ENCODE assay signal across 7 mouse cellular contexts in genomic region chr1:131528081-131528507, GRCm38 (mm10). TPM values are rescaled to one million over a fixed set of nuclear protein-coding genes. Genes with fewer than 3 reads are reported as not detected.
A peak's percentile ranks its signal among the peaks of the same experiment; 100 is the strongest.
DNase-seq lines count a peak whose midpoint lies in the region; ATAC-seq and TF ChIP-seq lines count a peak whose summit lies in the region.

No protein-coding gene starts in this region.

- peak overlapping the region; percentile 76 for H3K4me3 ChIP-seq in forebrain, postnatal 0 days (ENCODE audit: low read depth, low read length)
- peak overlapping the region; percentile 87 for H3K4me3 ChIP-seq in hindbrain, embryonic 10.5 days
- H3K4me3 ChIP-seq in stomach, embryonic 15.5 days (replicated peaks), result peak overlapping the region; percentile 82

- H3K27ac ChIP-seq in forebrain, postnatal 0 days (ENCODE audit: low read depth, low read length), result 0 out of 2 replicates have a peak overlapping the region, but pooled peaks have one; percentile 37
- peak overlapping the region; percentile 96 for H3K27ac ChIP-seq in hindbrain, embryonic 10.5 days
- peak overlapping the region; percentile 94 for H3K27ac ChIP-seq in stomach, embryonic 15.5 days

- peak overlapping the region; percentile 98 for H3K4me2 ChIP-seq in forebrain, postnatal 0 days (ENCODE audit: low read depth)
- peak overlapping the region; percentile 93 for H3K4me2 ChIP-seq in stomach, embryonic 15.5 days

- peak overlapping the region; percentile 39 for H3K9ac ChIP-seq in forebrain, postnatal 0 days
- peak overlapping the region; percentile 50; the same call in 1 of the 2 replicates for H3K9ac ChIP-seq in stomach, embryonic 15.5 days

- TF ChIP-seq CTCF in forebrain, postnatal 0 days (IDR thresholded peaks at IDR 0.05; ENCODE audit: low read depth), result no peak

- H3K4me1 ChIP-seq in forebrain, postnatal 0 days (ENCODE audit: insufficient read depth), result peaks cover 7% of the 10 kb centered on the region
- peaks cover 62% of the 10 kb centered on the region for H3K4me1 ChIP-seq in hindbrain, embryonic 10.5 days (replicated peaks)
- peaks cover 21% of the 10 kb centered on the region for H3K4me1 ChIP-seq in stomach, embryonic 15.5 days

- H3K9me3 ChIP-seq in forebrain, postnatal 0 days (ENCODE audit: low read length), result no peaks in the 10 kb centered on the region
- no peaks in the 10 kb centered on the region for H3K9me3 ChIP-seq in hindbrain, embryonic 10.5 days
- no peaks in the 10 kb centered on the region for H3K9me3 ChIP-seq in stomach, embryonic 15.5 days

- H3K27me3 ChIP-seq in forebrain, postnatal 0 days (ENCODE audit: insufficient read depth, low read length), result no peaks in the 10 kb centered on the region
- no peaks in the 10 kb centered on the region for H3K27me3 ChIP-seq in hindbrain, embryonic 10.5 days (ENCODE audit: insufficient read depth, poor library complexity, severe bottlenecking)
- H3K27me3 ChIP-seq in stomach, embryonic 15.5 days (replicated peaks), result no peaks in the 10 kb centered on the region

- peak; percentile 82 to 94 for DNase-seq in adrenal gland, adult (ENCODE audit: inconsistent age in 2 of 2, low spot score in 1 of 2)
- peak; percentile 56 to 57 for DNase-seq in cerebellum, adult 18-20 months
- DNase-seq in forebrain, postnatal 0 days, result no peak
- DNase-seq in hindbrain, embryonic 10.5 days (ENCODE audit: low spot score), result no peak
- DNase-seq in left cerebral cortex, postnatal 14 days (ENCODE audit: low spot score in 2 of 2), result peak; percentile 46 to 61

- intact Hi-C loops in left cerebral cortex, postnatal 14 days (cut with DNase I), result loop anchor here (5.0 kb wide), 3 partner anchors 96 to 231 kb away; no protein-coding TSS in a partner anchor

- WGBS in forebrain, postnatal 0 days, result under 1% methylated on average over 34 of the region's 34 CpGs
- under 1% methylated on average over 34 of the region's 34 CpGs for WGBS in hindbrain, embryonic 10.5 days
- WGBS in stomach, embryonic 15.5 days, result under 1% methylated on average over 34 of the region's 34 CpGs

- no peaks in the 10 kb centered on the region for H3K36me3 ChIP-seq in forebrain, postnatal 0 days (ENCODE audit: insufficient read depth)
- H3K36me3 ChIP-seq in hindbrain, embryonic 10.5 days, result peaks cover 5% of the 10 kb centered on the region; the same call in 1 of the 2 replicates
- no peaks in the 10 kb centered on the region for H3K36me3 ChIP-seq in stomach, embryonic 15.5 days

- ATAC-seq in forebrain, postnatal 0 days, result no peak
- ATAC-seq in megakaryocyte, adult 5-6 weeks (ENCODE audit: poor library complexity, severe bottlenecking), result peak; percentile 8
- no peak for ATAC-seq in stomach, embryonic 15.5 days (ENCODE audit: insufficient read depth, low FRiP score, low read depth)

RNA-seq across cellular contexts. Expression of gene Fam72a, which starts 0.4 kb away (rescaled TPM):
- 0.38 and 1.5 TPM in 2 replicates for total RNA-seq in forebrain, postnatal 0 days (2014; rRNA removed)
- 0.86 and 1.2 TPM in 2 replicates for polyA plus RNA-seq in forebrain, postnatal 0 days (2015; fragmentation: Nextera tagmentation; extraction: Ambion mirVana)
- polyA plus RNA-seq in hindbrain, embryonic 10.5 days (2016; fragmentation: Nextera tagmentation; extraction: Ambion mirVana), result 4.3 and 5.7 TPM in 2 replicates
- 1 to 10 TPM in 1 of 2 experiments, under 1 TPM in 1; 0.99 to 2.1 TPM for total RNA-seq in left cerebral cortex, postnatal 14 days (2021)
- total RNA-seq in megakaryocyte, adult 5-6 weeks (2015), result 6.6 and 7.0 TPM in 2 replicates
- total RNA-seq in megakaryocyte, adult 5-6 weeks (2017), result 2.8 and 5.2 TPM in 2 replicates
- polyA plus RNA-seq in stomach, embryonic 15.5 days (2015; fragmentation: Nextera tagmentation; extraction: Ambion mirVana), result 3.0 and 3.1 TPM in 2 replicates

RNA-seq across cellular contexts. Expression of gene Srgap2, which starts 0.9 kb away (rescaled TPM):
- total RNA-seq in forebrain, postnatal 0 days (2014; rRNA removed), result 61.1 and 68.4 TPM in 2 replicates
- 17.0 and 28.1 TPM in 2 replicates for polyA plus RNA-seq in forebrain, postnatal 0 days (2015; fragmentation: Nextera tagmentation; extraction: Ambion mirVana)
- polyA plus RNA-seq in hindbrain, embryonic 10.5 days (2016; fragmentation: Nextera tagmentation; extraction: Ambion mirVana), result 17.2 TPM in 2 replicates
- 100 to 1,000 TPM; 101 to 106 TPM for total RNA-seq in left cerebral cortex, postnatal 14 days (2021)
- 57.5 and 67.8 TPM in 2 replicates for total RNA-seq in megakaryocyte, adult 5-6 weeks (2015)
- total RNA-seq in megakaryocyte, adult 5-6 weeks (2017), result 25.7 and 43.9 TPM in 2 replicates
- 9.5 and 13.0 TPM in 2 replicates for polyA plus RNA-seq in stomach, embryonic 15.5 days (2015; fragmentation: Nextera tagmentation; extraction: Ambion mirVana)

Comparison
In these comparisons a context has a peak if more than half of its experiments do, and no peak if none do; other contexts are left out.
1. DNase-seq: peak in adrenal gland, adult (2 of 2), cerebellum, adult 18-20 months (2 of 2) and left cerebral cortex, postnatal 14 days (2 of 2); none in forebrain, postnatal 0 days (single experiment) and hindbrain, embryonic 10.5 days (single experiment).
2. H3K27ac ChIP-seq: peak in every context shown above with its lines; median percentile 96 in hindbrain, embryonic 10.5 days; 94 in stomach, embryonic 15.5 days; 37 in forebrain, postnatal 0 days.
3. Peak in every context shown above with its lines, with median percentiles within 50 percentile points of each other: H3K4me3 ChIP-seq.